Mouse (Mus musculus) limb, embryonic 10.5 days (tissue): Measurements from ENCODE around the gene Cmtm5. TPM values are rescaled to one million over a fixed set of nuclear protein-coding genes. Genes with fewer than 3 reads are reported as not detected.

Experiments used
- DNase-seq: peaks from one replicate; pipeline ENCODE4 v3.0.0-alpha.2; 2017; ENCODE audit warnings: low spot score
- H3K27ac ChIP-seq: fragments of 300-500 bp; sonication (generic); 2 replicates; pipeline ENCODE4 v1.5.1; 2016; ENCODE audit warnings: mild to moderate bottlenecking
- H3K27me3 ChIP-seq: fragments of 300-500 bp; sonication (generic); 2 replicates; pipeline ENCODE4 v1.6.1; 2016; ENCODE audit warnings: low read depth, mild to moderate bottlenecking; ENCODE audit not compliant: poor library complexity, severe bottlenecking
- H3K36me3 ChIP-seq: fragments of 300-500 bp; sonication (generic); 2 replicates; pipeline ENCODE4 v1.6.1; 2016; ENCODE audit warnings: mild to moderate bottlenecking, moderate library complexity
- H3K4me1 ChIP-seq: fragments of 300-500 bp; sonication (generic); 2 replicates; pipeline ENCODE4 v1.6.1; 2016
- H3K4me3 ChIP-seq: fragments of 300-500 bp; sonication (generic); 2 replicates; pipeline ENCODE4 v1.5.1; 2016; ENCODE audit warnings: mild to moderate bottlenecking, moderate library complexity
- H3K9me3 ChIP-seq: fragments of 300-500 bp; sonication (generic); replicated peaks from 2 replicates; pipeline ENCODE4 v1.6.1; 2016; ENCODE audit warnings: mild to moderate bottlenecking
- WGBS: fragments of 180-500 bp; shearing (Covaris S2); methylation state at CpG from one replicate; pipeline ENCODE4 v1.1.7; 2016; 5-methylcytosine and 5-hydroxymethylcytosine counted together
- polyA plus RNA-seq: library from polyadenylated mRNA; unstranded; fragments of >200 nt; fragmentation: Nextera tagmentation; extraction: Ambion mirVana; gene quantifications from 2 replicates; pipeline ENCODE4 v1.2.1, GENCODE M21; 2016

Cmtm5 gene
- 0.38 and 1.2 TPM in 2 replicates for polyA plus RNA-seq

- H3K27me3 ChIP-seq = 0 out of 2 replicates have a peak, but pooled peaks cover 4% of the 10 kb centered on the region
- H3K4me3 ChIP-seq = no peak within 1 kb of the TSS
- H3K36me3 ChIP-seq = no peaks in the 10 kb centered on the region
- H3K27ac ChIP-seq = peak within 1 kb of the TSS; percentile 54
- WGBS = 51% methylated on average over 8 of the region's 8 CpGs
- no peak for DNase-seq
- H3K4me1 ChIP-seq = peaks cover 31% of the 10 kb centered on the region
- no peaks in the 10 kb centered on the region for H3K9me3 ChIP-seq
Measured at GRCm38 (mm10) chr14:54935904-54936830, at the start of gene Cmtm5. Gene Cmtm5, plus strand, starts transcription at chr14:54936261.

GRCm38 (mm10) chr14:54892200-54892599 is 43.9 kb upstream of the Cmtm5 start, which contains the start of gene Pabpn1:
Gene Pabpn1, plus strand, starts transcription at chr14:54892500.
- no peak for DNase-seq
- peaks cover 19% of the 10 kb centered on the region for H3K36me3 ChIP-seq
- H3K4me3 ChIP-seq = peak within 1 kb of the TSS; percentile 98
- H3K4me1 ChIP-seq = peaks cover 12% of the 10 kb centered on the region
- H3K27me3 ChIP-seq = no peaks in the 10 kb centered on the region
- no peaks in the 10 kb centered on the region for H3K9me3 ChIP-seq
- WGBS = 96% methylated on average over 3 of the region's 3 CpGs
- H3K27ac ChIP-seq = peak within 1 kb of the TSS; percentile 100

GRCm38 (mm10) chr14:54893651-54894181 is 42.3 kb upstream of the Cmtm5 start:
- Histone ChIP-seq H3K9me3 (no peaks in the 10 kb centered on the region), H3K27me3 (no peaks in the 10 kb centered on the region)
- under 1% methylated on average over 38 of the region's 38 CpGs for WGBS

GRCm38 (mm10) chr14:54894296-54895151 is 41.5 kb upstream of the Cmtm5 start:
- H3K9me3 ChIP-seq = no peaks in the 10 kb centered on the region
- peak overlapping the region; percentile 100 for H3K27ac ChIP-seq
- peak overlapping the region; percentile 98 for H3K4me3 ChIP-seq
- peak; percentile 78 for DNase-seq
- H3K36me3 ChIP-seq = peaks cover 40% of the 10 kb centered on the region
- WGBS = under 1% methylated on average over 54 of the region's 54 CpGs
- peaks cover 12% of the 10 kb centered on the region for H3K4me1 ChIP-seq
- no peaks in the 10 kb centered on the region for H3K27me3 ChIP-seq

More at GRCm38 (mm10) chr14:54893651-54894181, 42.3 kb upstream of the Cmtm5 start:
- Histone ChIP-seq H3K4me3 (peak overlapping the region; percentile 98), H3K36me3 (peaks cover 34% of the 10 kb centered on the region), H3K4me1 (peaks cover 12% of the 10 kb centered on the region), H3K27ac (peak overlapping the region; percentile 100)
- peak; percentile 92 for DNase-seq

- 68% methylated on average over 2 of the region's 2 CpGs for WGBS
- Histone ChIP-seq H3K4me3 (no peak overlapping the region), H3K4me1 (peaks cover 12% of the 10 kb centered on the region), H3K36me3 (peaks cover 42% of the 10 kb centered on the region), H3K27me3 (no peaks in the 10 kb centered on the region), H3K9me3 (no peaks in the 10 kb centered on the region), H3K27ac (no peak overlapping the region)
- DNase-seq = no peak
Measured at GRCm38 (mm10) chr14:54897445-54897844, 38.6 kb upstream of the Cmtm5 start.

GRCm38 (mm10) chr14:54900383-54900782 is 35.7 kb upstream of the Cmtm5 start:
- WGBS = 3% methylated on average over 3 of the region's 3 CpGs
- Histone ChIP-seq H3K4me1 (peaks cover 3% of the 10 kb centered on the region), H3K36me3 (peaks cover 49% of the 10 kb centered on the region)

GRCm38 (mm10) chr14:54903641-54904040 is 32.4 kb upstream of the Cmtm5 start:
- Histone ChIP-seq H3K36me3 (peaks cover 46% of the 10 kb centered on the region), H3K27ac (no peak overlapping the region)
- 90% methylated on average over 4 of the region's 4 CpGs for whole genome bisulfite sequencing

More at GRCm38 (mm10) chr14:54900383-54900782, 35.7 kb upstream of the Cmtm5 start:
- Histone ChIP-seq H3K4me3 (no peak overlapping the region), H3K9me3 (no peaks in the 10 kb centered on the region), H3K27me3 (no peaks in the 10 kb centered on the region), H3K27ac (no peak overlapping the region)
- peak; percentile 63 for DNase-seq

GRCm38 (mm10) chr14:54908682-54909081 is 27.4 kb upstream of the Cmtm5 start:
- Histone ChIP-seq H3K27me3 (0 out of 2 replicates have a peak, but pooled peaks cover 5% of the 10 kb centered on the region), H3K36me3 (peaks cover 65% of the 10 kb centered on the region), H3K27ac (no peak overlapping the region), H3K9me3 (no peaks in the 10 kb centered on the region), H3K4me1 (peaks cover 25% of the 10 kb centered on the region), H3K4me3 (no peak overlapping the region)
- DNase-seq = no peak
- 78% methylated on average over 7 of the region's 7 CpGs for WGBS

More at GRCm38 (mm10) chr14:54903641-54904040, 32.4 kb upstream of the Cmtm5 start:
- H3K27me3 ChIP-seq = no peaks in the 10 kb centered on the region
- H3K4me1 ChIP-seq = peaks cover under 1% of the 10 kb centered on the region; the same call in 1 of the 2 replicates
- no peak overlapping the region for H3K4me3 ChIP-seq
- DNase-seq = no peak
- no peaks in the 10 kb centered on the region for H3K9me3 ChIP-seq

GRCm38 (mm10) chr14:54912109-54912850 is 23.8 kb upstream of the Cmtm5 start:
- DNase-seq = peak; percentile 63
- Histone ChIP-seq H3K36me3 (peaks cover 61% of the 10 kb centered on the region), H3K4me1 (peaks cover 26% of the 10 kb centered on the region)

GRCm38 (mm10) chr14:54912886-54913285 is 23.2 kb upstream of the Cmtm5 start, which contains the start of gene Slc22a17:
Gene Slc22a17, minus strand, starts transcription at chr14:54913132.
- under 1% methylated on average over 28 of the region's 28 CpGs for WGBS
- Histone ChIP-seq H3K4me3 (peak within 1 kb of the TSS; percentile 95), H3K4me1 (peaks cover 26% of the 10 kb centered on the region), H3K27me3 (0 out of 2 replicates have a peak, but pooled peaks cover 5% of the 10 kb centered on the region), H3K27ac (peak within 1 kb of the TSS; percentile 95), H3K36me3 (peaks cover 61% of the 10 kb centered on the region), H3K9me3 (no peaks in the 10 kb centered on the region)
- peak; percentile 82 for DNase-seq

More at GRCm38 (mm10) chr14:54912109-54912850, 23.8 kb upstream of the Cmtm5 start:
- 3% methylated on average over 67 of the region's 69 CpGs for WGBS
- Histone ChIP-seq H3K27me3 (0 out of 2 replicates have a peak, but pooled peaks cover 5% of the 10 kb centered on the region), H3K9me3 (no peaks in the 10 kb centered on the region), H3K27ac (peak overlapping the region; percentile 95), H3K4me3 (peak overlapping the region; percentile 95)

GRCm38 (mm10) chr14:54913343-54913742 is 22.7 kb upstream of the Cmtm5 start:
- peaks cover 61% of the 10 kb centered on the region for H3K36me3 ChIP-seq
- 0 out of 2 replicates have a peak, but pooled peaks cover 5% of the 10 kb centered on the region for H3K27me3 ChIP-seq
- H3K4me3 ChIP-seq = peak overlapping the region; percentile 95
- H3K9me3 ChIP-seq = no peaks in the 10 kb centered on the region
- H3K27ac ChIP-seq = peak overlapping the region; percentile 95
- WGBS = 22% methylated on average over 10 of the region's 10 CpGs
- no peak for DNase-seq
- peaks cover 26% of the 10 kb centered on the region for H3K4me1 ChIP-seq
